14 mouse cellular contexts compared by ENCODE assay signal in genomic region chr12:32014811-32015210, GRCm38 (mm10).
"Had no signal": no experiment of that assay in that cellular context is flagged by ENCODE, and none has a peak within 500 bp of the region (broad histone marks: within the 10 kb centered on the region; RNA-seq: fewer than 3 reads in every experiment).

No protein-coding gene starts in this region.

- H3K36me3 ChIP-seq: limb, embryonic 15.5 days; midbrain, embryonic 15.5 days had no signal

- H3K27me3 ChIP-seq: limb, embryonic 15.5 days; midbrain, embryonic 12.5 days; midbrain, embryonic 15.5 days; neural tube, embryonic 15.5 days had no signal

- H3K4me2 ChIP-seq: limb, embryonic 15.5 days; liver, embryonic 11.5 days; lung, embryonic 14.5 days; midbrain, embryonic 12.5 days; midbrain, embryonic 15.5 days; neural tube, embryonic 15.5 days had no signal

- H3K4me1 ChIP-seq: limb, embryonic 15.5 days had no signal

- DNase-seq: kidney, adult 11 months; kidney, adult 9 months; kidney, postnatal 14 days; liver, postnatal 0 days; lung, embryonic 14.5 days; thymus, postnatal 25 days had no signal

- ATAC-seq: liver, postnatal 0 days had no signal

- H3K9ac ChIP-seq: limb, embryonic 15.5 days; liver, embryonic 14.5 days; liver, postnatal 0 days; lung, embryonic 14.5 days; midbrain, embryonic 12.5 days; midbrain, embryonic 15.5 days; neural tube, embryonic 15.5 days had no signal

- H3K4me3 ChIP-seq: layer of hippocampus, adult 2 months; limb, embryonic 15.5 days; midbrain, embryonic 12.5 days; midbrain, embryonic 15.5 days; neural tube, embryonic 15.5 days had no signal

- H3K27ac ChIP-seq: layer of hippocampus, adult 2 months; limb, embryonic 15.5 days; liver, embryonic 14.5 days; macrophage; midbrain, embryonic 15.5 days; neural tube, embryonic 15.5 days had no signal

- H3K9me3 ChIP-seq: limb, embryonic 15.5 days; midbrain, embryonic 15.5 days; neural tube, embryonic 15.5 days had no signal
